Mouse (Mus musculus) lung, postnatal 0 days (tissue): ENCODE measurements at regions not wholly inside any gene's neighbourhood (a gene's known extent, or its start where the extent isn't known, plus 50 kb on each side); places are given as distances from the start of the nearest gene placed in this dataset.
A peak's percentile ranks its signal among the peaks of the same experiment; 100 is the strongest.

Experiments
- ATAC-seq: fragments of 200-750 bp; cut with Nextera tagmentation; 2 replicates; pipeline ENCODE4 v1.8.0; 2017; ENCODE audit warnings: moderate library complexity
- DNase-seq: peaks from one replicate; pipeline ENCODE4 v3.0.0-alpha.2; 2016; ENCODE audit warnings: low spot score
- H3K27ac ChIP-seq: fragments of 300-500 bp; sonication (generic); 2 replicates; pipeline ENCODE4 v1.5.1; 2014; ENCODE audit warnings: antibody characterized with exemption, mild to moderate bottlenecking, low read length, mixed read lengths
- H3K27me3 ChIP-seq: fragments of 300-500 bp; sonication (generic); replicated peaks from 2 replicates; pipeline ENCODE4 v1.6.1; 2014; ENCODE audit warnings: low read length, mixed read lengths; ENCODE audit not compliant: insufficient read depth
- H3K36me3 ChIP-seq: fragments of 300-500 bp; sonication (generic); 2 replicates; pipeline ENCODE4 v1.6.1; 2014; ENCODE audit warnings: low read length, mixed read lengths; ENCODE audit not compliant: insufficient read depth
- H3K4me1 ChIP-seq: fragments of 300-500 bp; sonication (generic); 2 replicates; pipeline ENCODE4 v1.6.1; 2014; ENCODE audit warnings: antibody characterized with exemption, low read depth, low read length, mixed read lengths; ENCODE audit not compliant: insufficient read depth
- H3K4me2 ChIP-seq: fragments of 300-500 bp; sonication (generic); replicated peaks from 2 replicates; pipeline ENCODE4 v1.6.1; 2014; ENCODE audit warnings: low read depth, mild to moderate bottlenecking, low read length, moderate library complexity, mixed read lengths
- H3K4me3 ChIP-seq: fragments of 300-500 bp; sonication (generic); 2 replicates; pipeline ENCODE4 v1.5.1; 2014; ENCODE audit warnings: low read depth, low read length
- H3K9ac ChIP-seq: fragments of 300-500 bp; sonication (generic); replicated peaks from 2 replicates; pipeline ENCODE4 v1.6.1; 2014; ENCODE audit warnings: low read depth, mild to moderate bottlenecking
- H3K9me3 ChIP-seq: fragments of 300-500 bp; sonication (generic); 2 replicates; pipeline ENCODE4 v1.6.1; 2016; ENCODE audit warnings: low read length, mixed read lengths
- CTCF ChIP-seq: IDR thresholded peaks from 2 replicates; pipeline ENCODE4 v1.5.1; 2016; ENCODE audit warnings: antibody characterized with exemption, mild to moderate bottlenecking
- EP300 ChIP-seq: IDR thresholded peaks from 2 replicates; pipeline ENCODE4 v1.6.1; 2016; ENCODE audit warnings: antibody characterized with exemption, mild to moderate bottlenecking, control low read depth
- WGBS: fragments of 180-500 bp; shearing (Covaris S2); extraction: QIAGEN DNeasy Blood & Tissue Kit; methylation state at CpG from one replicate; pipeline ENCODE4 v1.1.7; 2014; 5-methylcytosine and 5-hydroxymethylcytosine counted together

DNA sequence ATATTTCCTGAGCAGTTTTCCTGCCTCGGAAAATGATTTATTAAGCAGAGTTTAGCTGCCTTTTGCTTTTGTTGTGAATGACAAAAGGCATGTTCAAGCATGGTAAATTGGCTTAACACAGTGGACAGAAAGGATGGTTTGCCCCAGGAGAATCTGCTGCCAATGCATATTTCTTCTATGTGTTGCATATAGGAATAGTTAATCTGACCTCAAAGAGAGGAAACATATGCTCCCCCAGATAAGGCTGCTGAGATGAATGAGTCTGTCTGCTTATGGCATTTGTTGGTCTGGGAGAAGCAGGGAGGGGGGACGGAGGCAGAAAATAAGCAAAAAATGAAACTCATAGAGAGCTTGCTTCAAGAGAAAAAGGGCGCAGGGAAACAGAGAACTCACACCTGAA is 638.9 kb downstream of the Stpg2 start:
- no peaks in the 10 kb centered on the region for H3K27me3 ChIP-seq
- no peak overlapping the region for H3K4me2 ChIP-seq
- DNase-seq (no peak), ATAC-seq (no peak)
- no peak for TF ChIP-seq EP300
- no peak overlapping the region for H3K9ac ChIP-seq
- no peak overlapping the region for H3K27ac ChIP-seq
- H3K9me3 ChIP-seq = no peaks in the 10 kb centered on the region
- H3K4me1 ChIP-seq = no peaks in the 10 kb centered on the region
- 43% methylated on average over 3 of the region's 3 CpGs for WGBS
- H3K36me3 ChIP-seq = no peaks in the 10 kb centered on the region
- no peak overlapping the region for H3K4me3 ChIP-seq

DNA sequence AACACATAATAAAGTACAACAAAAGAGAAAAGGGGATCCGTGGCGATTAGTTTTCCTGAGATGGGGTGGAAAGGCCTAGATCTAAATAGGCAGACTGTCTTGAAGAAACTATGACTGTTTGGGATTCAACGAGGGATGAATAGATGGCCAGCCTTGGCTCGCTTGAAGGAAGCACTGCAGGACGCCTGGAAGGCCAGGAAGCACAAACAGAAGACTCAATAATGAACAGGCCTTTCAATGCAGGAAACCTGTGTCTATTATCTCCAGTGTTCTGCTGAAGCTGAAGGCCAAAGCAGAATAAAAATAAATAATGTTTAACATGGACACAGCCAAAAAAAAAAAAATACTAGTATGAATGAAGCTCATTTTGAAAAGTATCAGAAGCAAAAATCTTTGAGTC is 642.3 kb downstream of the Stpg2 start:
- H3K4me3 ChIP-seq = no peak overlapping the region
- TF ChIP-seq EP300 (no peak), CTCF (no peak)
- ATAC-seq (no peak), DNase-seq (no peak)
- H3K27ac ChIP-seq = no peak overlapping the region
- no peaks in the 10 kb centered on the region for H3K4me1 ChIP-seq
- no peaks in the 10 kb centered on the region for H3K9me3 ChIP-seq
- whole genome bisulfite sequencing = 57% methylated on average over 5 of the region's 5 CpGs
- H3K9ac ChIP-seq = no peak overlapping the region
- H3K27me3 ChIP-seq = no peaks in the 10 kb centered on the region
- H3K4me2 ChIP-seq = no peak overlapping the region
- no peaks in the 10 kb centered on the region for H3K36me3 ChIP-seq

DNA sequence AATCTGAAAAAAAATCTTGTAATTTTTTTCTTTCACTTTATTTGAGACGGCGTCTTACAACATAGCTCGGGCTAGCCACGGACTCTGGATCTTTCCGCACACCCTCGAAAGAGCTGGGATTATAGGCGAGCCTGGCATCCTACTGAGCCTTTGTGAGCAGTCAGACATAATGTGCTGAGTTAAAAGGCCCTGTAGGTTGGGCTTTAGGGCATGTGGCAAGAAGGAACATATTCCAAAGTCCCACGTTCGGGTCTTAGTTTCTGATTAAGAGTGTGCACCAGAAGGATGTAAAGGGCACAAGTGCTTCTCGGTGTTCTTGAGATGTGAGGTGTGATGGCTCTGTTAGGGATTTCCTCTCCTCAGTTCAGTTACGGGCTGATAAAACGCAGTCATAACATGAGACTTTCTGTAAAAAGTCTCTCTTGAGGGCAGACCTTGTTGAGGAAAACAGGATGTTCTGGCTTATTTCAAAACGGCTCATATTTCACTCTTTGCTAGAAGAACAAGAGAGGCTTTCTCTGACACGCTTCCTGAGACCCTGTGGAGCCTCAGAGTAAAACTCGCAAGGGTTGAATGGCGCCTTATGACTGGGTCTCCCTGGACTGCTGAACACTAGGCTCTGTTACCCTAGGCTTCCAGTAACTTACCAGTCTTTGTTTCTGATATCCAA is 654.6 kb downstream of the Stpg2 start:
- H3K27ac ChIP-seq = no peak overlapping the region
- peak overlapping the region; percentile 12; the same call in 1 of the 2 replicates for H3K4me2 ChIP-seq
- ATAC-seq = no peak
- H3K36me3 ChIP-seq = no peaks in the 10 kb centered on the region
- TF ChIP-seq CTCF (no peak), EP300 (no peak)
- WGBS = 45% methylated on average over 16 of the region's 16 CpGs
- no peaks in the 10 kb centered on the region for H3K4me1 ChIP-seq
- no peak for DNase-seq
- no peak overlapping the region for H3K9ac ChIP-seq
- H3K9me3 ChIP-seq = no peaks in the 10 kb centered on the region
- no peak overlapping the region for H3K4me3 ChIP-seq
- H3K27me3 ChIP-seq = no peaks in the 10 kb centered on the region

GRCm38 (mm10) chr3:139860831-139861371 is 655.4 kb downstream of the Stpg2 start:
- Histone ChIP-seq H3K27ac (no peak overlapping the region), H3K27me3 (no peaks in the 10 kb centered on the region), H3K4me1 (no peaks in the 10 kb centered on the region), H3K9ac (no peak overlapping the region), H3K4me2 (no peak overlapping the region; the same call in 1 of the 2 replicates), H3K4me3 (no peak overlapping the region), H3K36me3 (no peaks in the 10 kb centered on the region), H3K9me3 (no peaks in the 10 kb centered on the region)
- TF ChIP-seq EP300 (no peak), CTCF (no peak)
- WGBS = 55% methylated on average over 9 of the region's 9 CpGs
- DNase-seq = no peak
- ATAC-seq = no peak

GRCm38 (mm10) chr3:139866329-139866728 is 660.8 kb downstream of the Stpg2 start:
- H3K4me2 ChIP-seq = no peak overlapping the region
- TF ChIP-seq EP300 (no peak), CTCF (no peak)
- ATAC-seq (no peak), DNase-seq (no peak)
- no peaks in the 10 kb centered on the region for H3K9me3 ChIP-seq
- H3K27me3 ChIP-seq = no peaks in the 10 kb centered on the region
- no peak overlapping the region for H3K27ac ChIP-seq
- H3K9ac ChIP-seq = no peak overlapping the region
- H3K36me3 ChIP-seq = no peaks in the 10 kb centered on the region
- H3K4me1 ChIP-seq = no peaks in the 10 kb centered on the region
- H3K4me3 ChIP-seq = no peak overlapping the region

DNA sequence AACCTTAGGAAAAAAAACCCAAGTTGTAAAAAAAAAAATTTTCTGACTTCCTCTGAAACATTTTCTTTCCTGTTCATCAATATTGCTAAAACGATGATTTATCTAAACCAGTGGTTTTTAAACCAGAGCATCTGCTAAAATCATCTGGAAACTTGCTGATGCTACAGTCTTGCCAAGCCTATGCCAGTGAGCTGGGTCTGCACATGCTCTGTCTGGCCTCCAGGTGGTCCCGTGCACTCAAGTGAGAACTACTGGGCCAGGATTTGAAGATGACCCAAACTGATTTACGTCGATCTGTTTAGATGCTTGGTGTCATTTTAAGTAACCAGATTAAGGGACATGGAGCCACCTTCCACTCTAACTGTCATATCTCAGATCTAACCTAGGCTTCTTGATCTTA is 661.5 kb downstream of the Stpg2 start:
- no peak for ATAC-seq
- Histone ChIP-seq H3K4me3 (no peak overlapping the region), H3K27me3 (no peaks in the 10 kb centered on the region), H3K4me1 (no peaks in the 10 kb centered on the region), H3K36me3 (no peaks in the 10 kb centered on the region), H3K9ac (no peak overlapping the region), H3K27ac (no peak overlapping the region), H3K4me2 (no peak overlapping the region), H3K9me3 (no peaks in the 10 kb centered on the region)
- peak; percentile 14; the same call in 1 of the 2 replicates for TF ChIP-seq CTCF
- TF ChIP-seq EP300 = no peak
- DNase-seq = no peak
- 82% methylated on average over 4 of the region's 4 CpGs for WGBS

GRCm38 (mm10) chr3:139867499-139867898 is 662.0 kb downstream of the Stpg2 start:
- no peak overlapping the region for H3K9ac ChIP-seq
- 75% methylated on average over 3 of the region's 3 CpGs for WGBS
- H3K4me3 ChIP-seq = no peak overlapping the region
- no peak for DNase-seq
- no peaks in the 10 kb centered on the region for H3K36me3 ChIP-seq
- H3K27me3 ChIP-seq = no peaks in the 10 kb centered on the region
- no peaks in the 10 kb centered on the region for H3K4me1 ChIP-seq
- TF ChIP-seq EP300 = no peak
- peak; percentile 20; the same call in 1 of the 2 replicates for TF ChIP-seq CTCF
- no peak overlapping the region for H3K27ac ChIP-seq
- H3K4me2 ChIP-seq = no peak overlapping the region
- no peak for ATAC-seq
- H3K9me3 ChIP-seq = no peaks in the 10 kb centered on the region
